Mouse (Mus musculus): ENCODE results near the gene Kcnj5.

Gene Kcnj5

GRCm38 (mm10) chr9:32344051-32344450 is at the start of gene Kcnj5:
Gene Kcnj5 (minus strand): TSS chr9:32344350.
- DNase-seq (ENCODE audit: low read depth, low spot score) = no peak

- no peak for DNase-seq (ENCODE audit: low read depth, low spot score)
Observed at GRCm38 (mm10) chr9:32392716-32393115, 48.6 kb upstream of the Kcnj5 start.

GRCm38 (mm10) chr9:32391701-32392100 is 47.6 kb upstream of the Kcnj5 start:
- no peak for DNase-seq (ENCODE audit: low read depth, low spot score)

GRCm38 (mm10) chr9:32391092-32391491 is 46.9 kb upstream of the Kcnj5 start:
- peak; percentile 86 for DNase-seq (ENCODE audit: low read depth, low spot score)

GRCm38 (mm10) chr9:32388120-32388519 is 44.0 kb upstream of the Kcnj5 start:
- peak; percentile 79 for DNase-seq (ENCODE audit: low read depth, low spot score)

- DNase-seq (ENCODE audit: low read depth, low spot score) = no peak
Observed at GRCm38 (mm10) chr9:32384906-32385305, 40.8 kb upstream of the Kcnj5 start.

GRCm38 (mm10) chr9:32376863-32377590 is 32.9 kb upstream of the Kcnj5 start:
- DNase-seq (ENCODE audit: low read depth, low spot score) = no peak

- DNase-seq (ENCODE audit: low read depth, low spot score) = no peak
Observed at GRCm38 (mm10) chr9:32376031-32376430, 31.9 kb upstream of the Kcnj5 start.

GRCm38 (mm10) chr9:32373656-32374055 is 29.5 kb upstream of the Kcnj5 start:
- peak; percentile 73 for DNase-seq (ENCODE audit: low read depth, low spot score)

GRCm38 (mm10) chr9:32372202-32372601 is 28.1 kb upstream of the Kcnj5 start, which contains the start of gene Kcnj1:
Gene Kcnj1 (plus strand): TSS chr9:32372493.
- DNase-seq (ENCODE audit: low read depth, low spot score) = no peak

- peak; percentile 81 for DNase-seq (ENCODE audit: low read depth, low spot score)
Observed at GRCm38 (mm10) chr9:32369388-32369787, 25.2 kb upstream of the Kcnj5 start.

- peak; percentile 78 for DNase-seq (ENCODE audit: low read depth, low spot score)
Observed at GRCm38 (mm10) chr9:32368812-32369211, 24.7 kb upstream of the Kcnj5 start.

- DNase-seq (ENCODE audit: low read depth, low spot score) = no peak
Observed at GRCm38 (mm10) chr9:32360770-32361169, 16.6 kb upstream of the Kcnj5 start.

GRCm38 (mm10) chr9:32350332-32350731 is 6.2 kb upstream of the Kcnj5 start:
- peak; percentile 80 for DNase-seq (ENCODE audit: low read depth, low spot score)

GRCm38 (mm10) chr9:32349344-32349743 is 5.2 kb upstream of the Kcnj5 start:
- DNase-seq (ENCODE audit: low read depth, low spot score) = no peak

- no peak for DNase-seq (ENCODE audit: low read depth, low spot score)
Observed at GRCm38 (mm10) chr9:32348096-32348495, 3.9 kb upstream of the Kcnj5 start.

- DNase-seq (ENCODE audit: low read depth, low spot score) = no peak
Observed at GRCm38 (mm10) chr9:32344489-32344888, 339 bp upstream of the Kcnj5 start.

GRCm38 (mm10) chr9:32342929-32343328 is 1.2 kb downstream of the Kcnj5 start:
- DNase-seq (ENCODE audit: low read depth, low spot score) = no peak

GRCm38 (mm10) chr9:32340831-32341230 is 3.3 kb downstream of the Kcnj5 start:
- DNase-seq (ENCODE audit: low read depth, low spot score) = no peak

GRCm38 (mm10) chr9:32335389-32336150 is 8.6 kb downstream of the Kcnj5 start:
- no peak for DNase-seq (ENCODE audit: low read depth, low spot score)

GRCm38 (mm10) chr9:32331162-32331561 is 13.0 kb downstream of the Kcnj5 start:
- no peak for DNase-seq (ENCODE audit: low read depth, low spot score)

- no peak for DNase-seq (ENCODE audit: low read depth, low spot score)
Observed at GRCm38 (mm10) chr9:32328777-32329176, 15.4 kb downstream of the Kcnj5 start.

GRCm38 (mm10) chr9:32323610-32324009 is 20.5 kb downstream of the Kcnj5 start:
- DNase-seq (ENCODE audit: low read depth, low spot score) = no peak
